ENCODE assay signal across 10 mouse cellular contexts in genomic region chr10:19362861-19363260, GRCm38 (mm10). TPM values are rescaled to one million over a fixed set of nuclear protein-coding genes. Genes with fewer than 3 reads are reported as not detected.
DNase-seq lines count a peak whose midpoint lies in the region; ATAC-seq and TF ChIP-seq lines count a peak whose summit lies in the region.
"Had no signal": no experiment of that assay in that cellular context is flagged by ENCODE, and none has a peak within 500 bp of the region (broad histone marks: within the 10 kb centered on the region; RNA-seq: fewer than 3 reads in every experiment).

No protein-coding gene starts in this region.

- no peak for DNase-seq in kidney, postnatal 0 days (ENCODE audit: low spot score)
- no peak for DNase-seq in kidney, postnatal 25 days
- no peak for DNase-seq in forebrain, embryonic 10.5 days (ENCODE audit: extremely low spot score, low spot score)
- DNase-seq in hindbrain, postnatal 0 days (ENCODE audit: low spot score), result no peak
- DNase-seq in neural tube, embryonic 10.5 days (ENCODE audit: extremely low spot score, low spot score), result peak; percentile 53
- no peak for DNase-seq in B cell, adult 2 months
- no peak for DNase-seq in kidney, postnatal 36 days
- DNase-seq: kidney, adult 9 months; right cerebral cortex, postnatal 4 days had no signal

- peaks cover 48% of the 10 kb centered on the region for H3K27me3 ChIP-seq in kidney, postnatal 0 days (ENCODE audit: insufficient read depth, low read length)
- H3K27me3 ChIP-seq in forebrain, embryonic 10.5 days (ENCODE audit: poor library complexity, severe bottlenecking), result peaks cover 100% of the 10 kb centered on the region
- H3K27me3 ChIP-seq in hindbrain, postnatal 0 days (ENCODE audit: insufficient read depth, low read length), result peaks cover 74% of the 10 kb centered on the region

- H3K4me3 ChIP-seq in kidney, postnatal 0 days (replicated peaks; ENCODE audit: low read depth, low read length), result 0 out of 2 replicates have a peak overlapping the region, but pooled peaks have one; percentile 16
- peak overlapping the region; percentile 30; the same call in 1 of the 2 replicates for H3K4me3 ChIP-seq in forebrain, embryonic 10.5 days
- 0 out of 2 replicates have a peak overlapping the region, but pooled peaks have one; percentile 10 for H3K4me3 ChIP-seq in hindbrain, postnatal 0 days (ENCODE audit: low read length)

- H3K36me3 ChIP-seq in kidney, postnatal 0 days (ENCODE audit: insufficient read depth, low read length), result no peaks in the 10 kb centered on the region
- no peaks in the 10 kb centered on the region for H3K36me3 ChIP-seq in forebrain, embryonic 10.5 days (replicated peaks)
- no peaks in the 10 kb centered on the region for H3K36me3 ChIP-seq in hindbrain, postnatal 0 days (ENCODE audit: insufficient read depth, low read length)

- H3K9me3 ChIP-seq in kidney, postnatal 0 days (replicated peaks; ENCODE audit: low read length), result no peaks in the 10 kb centered on the region
- no peaks in the 10 kb centered on the region for H3K9me3 ChIP-seq in forebrain, embryonic 10.5 days
- H3K9me3 ChIP-seq in hindbrain, postnatal 0 days (ENCODE audit: low read length), result no peaks in the 10 kb centered on the region

- WGBS in kidney, postnatal 0 days, result 2% methylated on average over 17 of the region's 17 CpGs
- WGBS in forebrain, embryonic 10.5 days, result under 1% methylated on average over 17 of the region's 17 CpGs
- WGBS in hindbrain, postnatal 0 days, result 2% methylated on average over 17 of the region's 17 CpGs

- no peak for ATAC-seq in kidney, postnatal 0 days (replicated peaks; ENCODE audit: low FRiP score, low read depth)
- ATAC-seq in hindbrain, postnatal 0 days, result no peak

- H3K4me1 ChIP-seq in kidney, postnatal 0 days (replicated peaks; ENCODE audit: insufficient read depth, low read length), result peaks cover 3% of the 10 kb centered on the region; the same call in 1 of the 2 replicates
- peaks cover 23% of the 10 kb centered on the region for H3K4me1 ChIP-seq in forebrain, embryonic 10.5 days
- H3K4me1 ChIP-seq in hindbrain, postnatal 0 days (ENCODE audit: insufficient read depth, low read length), result no peaks in the 10 kb centered on the region

- H3K4me2 ChIP-seq in kidney, postnatal 0 days (ENCODE audit: low read length), result peak overlapping the region; percentile 37; the same call in 1 of the 2 replicates
- peak overlapping the region; percentile 36; the same call in 1 of the 2 replicates for H3K4me2 ChIP-seq in hindbrain, postnatal 0 days (ENCODE audit: low read depth, low read length)

- no peak overlapping the region for H3K27ac ChIP-seq in kidney, postnatal 0 days
- H3K27ac ChIP-seq in forebrain, embryonic 10.5 days, result no peak overlapping the region
- no peak overlapping the region for H3K27ac ChIP-seq in hindbrain, postnatal 0 days

- no peak for TF ChIP-seq CTCF in kidney, postnatal 0 days (IDR thresholded peaks at IDR 0.05; ENCODE audit: low read depth)
- no peak for TF ChIP-seq CTCF in hindbrain, postnatal 0 days (IDR thresholded peaks at IDR 0.05; ENCODE audit: low read depth)

- H3K9ac ChIP-seq in kidney, postnatal 0 days (ENCODE audit: low read depth, low read length), result no peak overlapping the region
- no peak overlapping the region for H3K9ac ChIP-seq in hindbrain, postnatal 0 days (replicated peaks; ENCODE audit: low read length)

RNA-seq across cellular contexts. Expression of gene Olig3, which starts 6.5 kb away (rescaled TPM):
- polyA plus RNA-seq in kidney, postnatal 0 days (2015; fragmentation: Nextera tagmentation; extraction: Ambion mirVana), result not detected in 2 replicates
- polyA plus RNA-seq in forebrain, embryonic 10.5 days (2016; fragmentation: Nextera tagmentation; extraction: Ambion mirVana), result 2.1 and 8.1 TPM in 2 replicates
- total RNA-seq in hindbrain, postnatal 0 days (2014; rRNA removed), result 1.3 TPM in 1 of 2 replicates, not detected in the other
- polyA plus RNA-seq in hindbrain, postnatal 0 days (2015; fragmentation: Nextera tagmentation; extraction: Ambion mirVana), result 1.8 and 1.9 TPM in 2 replicates
- total RNA-seq: MEL had no signal
